Mouse (Mus musculus): ENCODE results near the gene Zfp280b.
"Not testable (repeated sequence)": the region's sequence is repeated elsewhere in the genome, so short reads cannot be mapped to it uniquely, and the experiment has no call there.

Zfp280b gene

DNA sequence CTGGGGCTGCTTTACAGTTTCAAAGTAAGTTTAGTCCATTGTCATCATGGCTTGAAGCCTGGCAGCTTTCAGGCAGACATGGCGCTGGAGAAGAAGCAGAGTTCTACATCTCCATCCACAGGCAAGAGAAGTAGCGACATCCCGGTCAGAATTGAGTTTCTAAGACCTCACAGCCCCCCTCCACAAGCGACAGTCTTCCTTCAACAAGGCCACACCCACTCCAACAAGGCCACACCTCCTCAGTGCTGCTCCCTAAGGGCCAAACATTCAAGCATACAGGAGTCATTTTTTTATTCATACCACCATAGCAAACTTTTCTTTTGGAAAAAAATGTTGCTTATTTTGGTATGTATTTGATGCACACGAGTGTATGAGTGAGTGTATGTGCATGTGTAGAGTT, 2.0 kb upstream of the Zfp280b start:
- no peak for DNase-seq (ENCODE audit: low spot score)

DNA sequence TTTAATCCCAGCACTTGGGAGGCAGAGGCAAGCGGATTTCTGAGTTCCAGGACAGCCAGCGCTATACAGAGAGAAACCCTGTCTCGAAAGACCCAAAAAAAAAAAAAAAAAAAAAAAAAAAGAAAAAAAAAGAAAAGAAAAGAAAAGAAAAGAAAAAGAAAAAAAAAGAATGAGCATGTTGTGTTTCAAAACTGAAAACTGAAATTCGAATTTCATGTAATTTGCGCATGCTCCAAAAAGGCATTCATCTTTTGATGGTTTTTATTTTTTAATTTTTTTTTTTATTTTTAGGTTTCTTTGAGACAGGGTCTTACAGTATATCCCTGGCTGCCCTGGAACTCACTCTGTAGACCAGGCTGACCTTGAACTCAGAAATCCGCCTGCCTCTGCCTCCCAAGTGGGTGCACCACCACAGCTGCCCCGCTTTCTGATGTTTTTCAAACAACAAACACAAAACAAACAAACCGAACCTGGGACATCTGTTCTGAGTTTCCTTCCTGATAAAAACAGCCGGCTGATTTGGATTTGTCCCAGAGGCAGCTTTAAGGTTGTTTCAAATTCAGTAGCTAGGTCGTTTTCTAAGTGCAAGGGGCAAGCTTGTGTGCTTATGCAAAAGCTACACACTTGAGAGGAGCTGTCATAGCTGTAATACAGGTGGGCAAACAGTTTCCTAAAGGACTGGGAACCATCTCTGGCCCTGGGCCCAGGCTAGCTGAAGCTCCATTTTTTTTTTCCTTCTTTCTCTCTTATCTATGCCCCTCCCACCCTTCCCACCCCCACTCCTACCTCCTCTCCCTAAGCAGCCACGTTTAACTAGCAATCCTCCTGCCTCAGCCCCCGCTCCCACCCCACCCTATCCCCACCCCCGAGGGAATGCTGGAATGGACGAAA, 694 bp upstream of the Zfp280b start:
- no peak for DNase-seq (ENCODE audit: low spot score)

DNA sequence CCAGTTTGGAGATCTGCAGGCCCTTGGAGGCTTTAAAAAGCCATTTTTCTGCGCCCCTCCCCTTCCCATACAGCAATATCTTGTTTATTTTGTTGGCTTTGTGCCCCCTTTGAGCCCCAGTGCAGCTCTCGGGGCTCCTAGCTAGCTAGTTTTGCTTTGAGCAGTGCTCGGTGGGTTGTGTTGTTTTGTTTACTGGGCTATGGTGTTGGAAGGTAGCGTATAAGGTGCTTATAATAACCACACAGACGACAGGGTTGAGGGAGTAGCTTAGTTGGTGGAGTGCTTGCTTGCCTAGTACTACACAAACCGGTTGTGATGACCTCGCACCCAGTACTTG, 637 bp downstream of the Zfp280b start:
- DNase-seq (ENCODE audit: low spot score) = no peak

DNA sequence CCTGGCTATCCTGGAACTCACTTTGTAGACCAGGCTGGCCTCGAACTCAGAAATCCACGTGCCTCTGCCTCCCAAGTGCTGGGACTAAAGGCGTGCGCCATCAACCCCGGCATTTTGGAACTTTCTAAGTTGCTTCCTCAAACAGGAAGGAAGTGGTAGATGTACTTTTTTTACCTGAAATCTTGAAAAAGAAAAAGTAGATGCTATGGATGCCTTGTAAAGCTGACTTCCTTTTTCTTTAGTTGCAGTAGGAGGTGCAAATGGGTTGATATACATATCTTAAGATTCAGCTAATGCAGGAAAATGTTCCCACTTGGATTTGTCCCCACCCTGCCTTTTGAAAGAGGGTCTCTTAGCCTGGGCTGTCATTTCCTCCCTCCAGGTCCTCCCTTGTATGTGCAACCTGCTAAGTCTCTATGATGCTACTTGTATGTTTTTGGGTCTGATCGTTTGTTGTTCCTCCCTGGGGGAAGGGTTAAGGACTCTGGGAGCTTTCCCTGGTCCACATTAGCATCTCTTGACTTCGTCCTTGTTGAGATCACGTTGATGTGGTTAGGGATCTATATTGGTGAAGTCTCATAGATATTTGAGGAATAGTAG, 1.7 kb downstream of the Zfp280b start:
- DNase-seq (ENCODE audit: low spot score) = no peak

DNA sequence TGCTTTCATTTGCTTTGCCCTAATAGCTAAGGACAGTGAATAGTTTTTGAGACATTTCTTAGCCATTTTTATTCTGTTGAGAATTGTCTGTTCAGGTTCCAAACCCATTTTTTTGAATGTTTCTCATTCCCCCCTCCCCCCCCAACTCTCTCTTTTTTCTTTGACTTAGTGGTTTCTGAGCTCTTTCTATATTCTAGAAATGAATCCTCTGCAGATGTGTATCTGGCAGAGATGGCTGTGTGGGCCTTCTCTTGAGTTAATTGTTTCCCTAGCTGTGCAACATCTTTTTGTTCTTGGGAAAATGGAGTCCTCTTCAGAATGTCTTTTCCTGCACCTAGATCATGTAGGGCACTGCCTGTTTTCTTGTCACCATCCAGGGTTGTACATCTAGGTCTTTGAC, 2.8 kb downstream of the Zfp280b start:
- DNase-seq (ENCODE audit: low spot score) = no peak

GRCm38 (mm10) chr10:76036962-76037361, 4.5 kb downstream of the Zfp280b start:
- DNase-seq (ENCODE audit: low spot score) = no peak

DNA sequence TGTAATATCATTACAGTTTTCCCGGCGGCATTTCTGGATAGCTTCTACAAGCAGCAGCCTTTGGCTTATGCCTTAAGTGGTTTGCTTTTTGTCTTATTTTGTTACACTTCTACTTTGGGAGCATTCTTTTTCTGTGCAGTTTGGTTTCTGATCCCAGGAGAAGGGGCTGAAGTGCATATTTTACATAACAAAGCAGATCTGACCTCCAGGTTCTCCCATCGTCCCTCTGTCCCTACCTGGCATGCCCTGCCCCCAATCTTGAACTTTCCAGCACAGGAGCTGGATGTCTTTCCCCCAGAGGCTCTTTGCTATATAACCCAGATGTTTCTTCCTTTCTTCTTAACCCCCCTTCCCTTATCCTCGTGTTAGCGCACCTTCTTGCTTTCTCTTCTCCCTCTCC, 12.9 kb downstream of the Zfp280b start:
- no peak for DNase-seq (ENCODE audit: low spot score)

DNA sequence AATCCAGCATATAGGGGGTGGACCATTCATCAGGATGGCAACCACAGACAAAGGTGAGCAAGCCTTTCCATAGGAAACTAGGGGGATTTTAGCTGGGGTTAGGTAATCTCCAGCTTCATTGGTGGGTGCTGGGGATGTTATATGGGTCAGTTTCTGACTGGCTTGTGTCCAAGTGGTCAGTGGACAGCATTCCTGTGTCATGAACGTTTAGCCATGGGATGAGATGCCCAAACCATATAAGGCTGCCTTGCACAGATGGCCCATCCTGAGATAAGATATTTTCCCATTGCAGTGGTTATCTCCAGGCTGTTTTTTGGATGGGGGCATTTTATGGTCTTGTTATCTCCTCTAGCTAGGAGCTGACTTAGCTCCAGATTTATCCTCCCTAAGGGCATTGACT, 14.3 kb downstream of the Zfp280b start:
- no peak for DNase-seq (ENCODE audit: low spot score)

DNA sequence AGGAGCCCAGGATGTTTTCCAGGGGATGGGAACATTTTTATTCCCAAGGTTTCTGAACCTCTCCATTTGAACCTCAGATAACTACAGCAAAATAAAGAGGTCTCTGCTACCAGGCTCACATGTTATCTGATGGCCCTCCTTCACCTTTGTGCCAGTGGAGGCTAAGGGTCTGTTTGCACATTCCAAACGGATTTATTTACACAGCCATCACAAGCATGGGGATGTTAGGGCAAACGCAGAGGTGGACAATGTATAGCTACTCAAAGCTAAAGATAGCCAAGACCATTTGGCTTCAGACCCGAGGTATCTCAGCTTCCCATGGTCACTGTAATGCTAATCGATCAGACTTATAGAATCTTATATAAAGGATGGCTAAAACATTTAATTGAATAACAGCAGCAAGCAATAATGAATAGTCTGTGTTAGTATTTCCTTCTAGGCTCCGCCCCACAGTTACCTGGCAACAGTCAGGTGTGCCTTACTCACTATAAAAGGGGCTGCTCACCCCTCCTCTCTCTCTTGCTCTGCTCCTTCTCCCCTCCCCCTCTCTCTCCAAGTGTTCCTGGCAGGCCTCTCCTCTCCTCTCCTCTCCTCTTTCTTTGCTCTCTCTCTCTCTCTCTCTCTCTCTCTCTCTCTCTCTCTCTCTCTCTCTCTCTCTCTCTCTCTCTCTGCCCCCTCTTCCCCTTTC, 14.9 kb downstream of the Zfp280b start:
- no peak for DNase-seq (ENCODE audit: low spot score)

GRCm38 (mm10) chr10:76048967-76049366, 16.5 kb downstream of the Zfp280b start:
- no peak for DNase-seq (ENCODE audit: low spot score)

GRCm38 (mm10) chr10:76051860-76052259, 19.4 kb downstream of the Zfp280b start:
- DNase-seq (ENCODE audit: low spot score) = no peak

GRCm38 (mm10) chr10:76062439-76062838, 30.0 kb downstream of the Zfp280b start:
- no peak for DNase-seq (ENCODE audit: low spot score)

GRCm38 (mm10) chr10:76067674-76068613, 35.5 kb downstream of the Zfp280b start:
- no peak for DNase-seq (ENCODE audit: low spot score)

GRCm38 (mm10) chr10:76072080-76072479, 39.6 kb downstream of the Zfp280b start:
- not testable (repeated sequence) for DNase-seq (ENCODE audit: low spot score)

DNA sequence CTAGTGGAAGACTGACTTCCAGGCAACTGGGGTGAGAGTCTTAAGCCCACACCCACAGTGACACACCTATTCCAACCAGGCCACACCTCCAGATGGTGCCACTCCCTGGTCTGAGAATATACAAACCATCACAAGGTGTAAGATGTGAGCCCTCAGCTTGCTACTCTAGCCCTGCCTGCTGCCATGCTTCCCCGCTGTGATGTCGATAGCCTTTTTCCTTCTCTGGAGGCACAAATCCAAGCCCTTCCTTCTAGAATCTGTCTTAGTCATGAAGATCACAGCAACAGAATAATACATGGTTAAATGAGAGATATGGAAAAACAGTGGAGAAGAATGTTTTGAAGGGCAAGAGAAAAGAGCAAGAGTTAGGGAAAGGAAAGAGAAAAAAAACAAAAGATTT, 44.6 kb downstream of the Zfp280b start:
- not testable (repeated sequence) for DNase-seq (ENCODE audit: low spot score)

Measured in urinary bladder, postnatal 10 days (tissue).